Mouse (Mus musculus) c-Kit-positive CD71-positive TER-119-negative erythroid progenitor cells, embryonic 14.5 days (primary cell): ENCODE results near the gene Myh7b.

Experiments used
- DNase-seq: peaks from one replicate; pipeline ENCODE4 v3.0.0-alpha.2; 2013; ENCODE audit warnings: low read depth

Gene Myh7b

DNA sequence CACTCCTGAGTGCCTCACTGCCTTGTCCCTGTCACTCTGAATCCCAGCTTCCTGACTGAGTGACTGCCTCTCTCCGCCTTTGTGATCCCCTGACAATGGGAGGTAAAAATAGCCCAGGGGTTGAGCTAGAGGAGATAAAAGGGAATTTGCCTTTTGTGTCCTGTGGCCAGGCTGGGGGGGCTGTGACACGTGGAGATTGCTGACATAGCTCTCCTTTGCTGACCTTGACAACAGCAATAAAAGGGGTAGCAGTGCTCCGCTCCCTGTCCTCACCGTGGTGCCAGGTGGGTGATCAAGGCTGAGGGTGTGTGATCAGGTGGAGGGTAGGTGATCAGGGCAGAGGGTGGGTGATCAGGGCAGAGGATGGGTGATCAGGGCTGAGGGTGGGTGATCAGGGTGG, at the start of gene Myh7b:
Gene Myh7b (plus strand): TSS at position 235 of the 400 bp plus-strand sequence.
- no peak for DNase-seq

DNA sequence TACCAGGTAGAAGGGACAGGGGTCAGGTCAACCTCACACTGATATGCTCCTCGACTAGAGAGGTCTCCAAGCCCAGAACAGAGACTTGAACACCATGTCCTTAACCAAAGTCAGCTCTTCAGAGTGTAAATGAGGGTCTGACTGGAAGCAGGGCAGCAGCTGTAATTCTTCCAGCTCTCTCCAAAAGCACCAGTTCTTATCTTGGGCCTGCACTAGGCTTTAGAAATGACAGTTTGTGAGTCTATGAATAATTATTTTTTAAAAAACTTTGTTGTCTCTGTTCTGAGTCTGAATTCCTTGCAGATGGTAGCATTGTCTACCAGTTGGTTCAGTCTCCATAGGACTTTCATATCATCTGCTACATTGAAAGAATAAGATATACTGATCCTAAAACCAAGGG, 48.8 kb upstream of the Myh7b start:
- no peak for DNase-seq

DNA sequence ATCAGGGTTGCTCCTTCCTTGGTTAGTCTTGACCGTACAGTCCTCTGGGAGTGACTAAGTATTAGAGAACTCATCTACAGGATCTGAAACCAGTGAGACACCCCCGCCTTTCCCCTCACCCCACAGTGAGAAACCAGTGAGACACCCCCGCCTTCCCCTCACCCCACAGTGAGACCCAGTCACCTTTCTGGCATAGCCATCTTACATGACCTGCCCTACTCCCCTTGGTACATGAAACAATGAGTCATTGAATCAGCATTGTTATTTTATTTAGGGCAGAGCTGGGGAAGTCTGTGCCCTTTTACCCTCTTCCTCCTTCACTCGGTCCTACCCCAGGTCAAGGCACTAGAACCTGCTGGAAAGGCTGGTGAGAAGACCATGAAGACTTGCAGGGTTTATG, 48.1 kb upstream of the Myh7b start:
- DNase-seq, result no peak

DNA sequence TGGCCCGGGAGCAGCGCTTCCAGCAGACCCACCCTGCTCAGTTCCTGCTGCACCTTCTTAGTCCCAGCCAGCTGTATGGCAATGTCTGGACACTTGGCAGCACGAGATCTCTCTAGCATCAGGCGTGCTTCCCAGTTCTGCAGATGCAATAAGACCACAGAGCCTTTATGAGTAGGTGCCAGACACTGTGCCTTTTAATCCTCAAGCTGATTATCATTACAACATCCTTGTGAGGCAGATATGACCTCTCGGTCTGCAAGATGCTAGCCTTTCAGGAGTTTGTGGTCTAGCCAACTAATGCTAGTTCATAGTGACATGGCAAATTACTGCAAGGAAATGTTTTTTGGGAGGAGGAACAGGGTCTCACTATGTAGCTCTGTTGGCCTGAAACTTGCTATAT, 43.3 kb upstream of the Myh7b start:
- DNase-seq, result no peak

GRCm38 (mm10) chr2:155569223-155569807, 41.7 kb upstream of the Myh7b start:
- DNase-seq, result no peak

DNA sequence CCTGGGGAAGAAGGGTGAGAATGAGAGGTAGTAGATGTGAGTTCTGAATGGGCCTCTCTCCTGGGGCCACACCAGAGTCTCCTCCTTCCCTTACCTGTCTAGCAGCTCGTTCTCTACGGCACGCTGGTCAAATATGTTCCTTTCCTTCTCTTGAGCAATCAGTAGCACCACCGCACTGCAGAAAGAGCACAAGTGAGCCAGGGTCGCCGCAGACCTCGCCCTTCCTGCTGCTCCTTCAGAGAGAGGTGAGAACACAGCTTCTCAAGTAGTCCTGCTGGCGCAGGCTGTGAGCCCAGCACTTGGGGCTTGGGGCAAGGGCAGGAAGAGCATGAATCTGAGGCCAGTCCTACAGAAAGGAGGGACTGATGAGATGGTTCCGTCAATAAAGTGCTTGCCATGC, 38.0 kb upstream of the Myh7b start:
- no peak for DNase-seq

DNA sequence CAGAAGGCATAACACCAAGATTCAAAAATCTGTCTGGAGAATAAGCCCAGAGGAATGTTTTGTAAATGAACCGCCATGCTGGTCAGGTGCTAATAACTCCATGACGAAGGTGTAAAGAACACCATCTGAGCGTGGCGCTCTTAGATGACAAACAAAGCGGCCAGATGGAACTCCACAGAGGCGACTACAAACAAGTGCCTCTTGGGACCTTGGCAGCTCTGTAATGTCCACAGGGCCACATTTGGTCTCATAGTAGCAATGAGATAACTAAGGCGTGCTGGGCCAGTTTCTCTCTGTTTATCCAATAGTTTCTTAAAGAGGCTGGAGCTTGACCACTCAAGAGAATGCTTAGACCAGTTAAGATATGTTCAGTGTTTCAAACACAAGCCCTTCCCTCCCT, 37.0 kb upstream of the Myh7b start:
- no peak for DNase-seq

DNA sequence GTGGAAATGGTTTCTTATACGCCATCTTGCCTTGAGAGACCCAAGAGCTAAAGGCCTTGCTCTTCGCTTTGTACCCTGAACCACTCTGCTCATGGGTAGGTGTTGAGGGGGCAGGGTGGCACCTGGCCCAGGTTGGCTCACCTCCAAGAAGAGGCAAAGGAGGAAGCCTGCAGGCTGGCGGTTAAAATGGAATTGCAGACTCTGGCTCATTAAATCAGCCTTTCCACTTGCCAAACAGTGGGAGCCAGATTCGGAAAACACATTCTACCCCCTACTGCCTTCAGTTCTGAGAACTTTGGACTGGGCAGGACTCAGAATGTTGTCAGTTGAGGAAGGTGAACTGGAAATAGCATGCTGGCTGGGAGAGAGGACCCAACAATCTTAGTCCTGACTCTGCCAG, 36.3 kb upstream of the Myh7b start:
- no peak for DNase-seq

- no peak for DNase-seq
Measured at GRCm38 (mm10) chr2:155576656-155577055, 34.4 kb upstream of the Myh7b start.

GRCm38 (mm10) chr2:155580331-155580730, 30.7 kb upstream of the Myh7b start:
- DNase-seq, result no peak

DNA sequence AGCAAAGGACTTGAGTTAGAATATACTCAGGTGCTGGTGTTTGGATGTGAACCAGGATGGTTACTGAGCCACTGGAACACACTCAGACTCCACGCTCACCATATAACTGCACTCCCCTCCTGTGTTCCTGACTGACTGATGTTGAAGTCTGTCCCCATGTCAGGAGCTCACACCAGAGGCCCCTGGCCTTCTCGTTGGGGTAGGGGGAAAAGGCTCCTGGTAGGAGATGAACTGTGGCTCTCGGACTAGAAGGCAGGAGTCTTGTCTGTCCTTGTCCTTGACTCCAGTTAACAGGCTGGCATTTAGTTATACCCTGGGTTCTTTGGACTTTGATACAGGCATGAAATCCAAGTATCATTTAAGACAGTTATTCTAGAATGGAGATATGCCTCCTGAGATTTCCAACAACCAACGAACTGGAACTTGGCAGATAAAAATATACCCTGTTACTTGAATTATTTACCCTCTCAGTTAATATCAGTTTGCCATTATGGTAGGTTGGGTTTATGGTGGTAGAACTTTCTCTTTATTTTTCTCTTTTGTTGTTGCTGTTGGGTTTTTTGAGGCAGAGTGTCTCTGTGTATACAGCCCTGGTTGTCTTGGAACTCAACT, 28.5 kb upstream of the Myh7b start:
- DNase-seq, result no peak

DNA sequence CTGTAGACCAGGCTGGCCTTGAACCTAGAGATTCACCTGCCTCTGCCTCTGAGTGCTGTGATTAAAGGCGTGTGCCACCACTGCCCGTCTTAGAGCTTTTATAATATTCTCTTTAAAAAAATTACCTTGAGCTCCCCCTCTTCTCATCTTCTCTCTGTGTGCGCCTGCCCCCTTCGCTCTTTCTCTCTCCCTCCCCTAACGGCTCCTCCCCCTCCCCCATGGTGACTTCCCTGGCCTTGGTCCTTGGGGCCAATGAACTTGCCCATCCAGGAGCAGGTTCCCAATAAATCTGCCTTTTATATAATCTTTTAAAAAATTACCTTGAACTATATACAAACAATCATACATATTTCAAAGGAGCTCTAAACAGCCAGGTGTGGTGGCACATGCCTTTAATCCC, 28.0 kb upstream of the Myh7b start:
- no peak for DNase-seq

DNA sequence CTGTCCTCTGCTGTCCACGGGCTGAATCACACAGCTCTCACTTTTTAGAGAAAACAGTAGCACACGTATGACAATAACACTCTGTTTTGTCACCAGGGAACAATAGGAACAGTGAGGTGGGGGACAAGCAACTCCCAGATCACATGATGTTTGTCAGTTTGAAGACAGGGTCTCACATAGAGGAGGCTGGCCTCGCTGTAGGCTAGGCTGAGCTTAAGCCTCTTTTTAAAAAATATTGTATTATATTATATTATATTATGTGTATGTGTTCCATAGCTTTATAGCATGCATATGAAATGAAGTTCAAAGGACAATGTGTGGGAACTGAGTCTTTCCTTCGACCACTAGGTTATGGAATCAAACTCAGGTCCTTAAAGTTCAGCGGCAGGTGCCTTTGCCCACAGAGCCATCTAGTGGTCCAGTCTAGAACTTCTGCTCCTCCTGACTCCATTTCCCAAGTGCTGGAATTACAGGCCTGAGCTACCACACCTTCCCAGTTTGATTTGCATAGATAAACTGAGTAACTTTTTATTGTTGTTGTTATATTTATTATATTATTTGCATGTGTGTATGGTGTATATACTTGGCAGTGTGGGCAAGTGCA, 27.0 kb upstream of the Myh7b start:
- no peak for DNase-seq

- no peak for DNase-seq
Measured at GRCm38 (mm10) chr2:155585082-155585481, 25.9 kb upstream of the Myh7b start.

GRCm38 (mm10) chr2:155585486-155585885, 25.5 kb upstream of the Myh7b start:
- DNase-seq, result no peak

DNA sequence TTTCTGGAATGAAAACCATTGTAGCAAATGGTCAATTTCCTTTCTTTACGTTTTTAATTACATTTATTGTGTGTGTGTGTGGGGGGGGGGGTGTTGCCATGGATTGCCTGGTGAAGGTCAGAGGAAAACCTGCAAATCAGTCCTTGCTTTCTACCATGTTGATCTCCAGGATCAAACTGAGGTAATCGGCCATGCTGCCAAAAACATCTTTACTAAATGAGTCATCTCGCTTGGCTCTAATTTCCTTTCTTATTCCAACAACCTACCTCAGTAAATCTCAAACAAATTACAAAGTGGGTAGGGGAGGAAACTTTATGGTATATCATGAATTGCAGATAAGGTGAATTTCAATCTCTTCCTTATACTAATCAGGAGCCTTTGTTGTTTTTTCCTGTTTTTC, 22.9 kb upstream of the Myh7b start:
- DNase-seq, result no peak

- DNase-seq, result no peak
Measured at GRCm38 (mm10) chr2:155589521-155589920, 21.5 kb upstream of the Myh7b start.

- no peak for DNase-seq
Measured at GRCm38 (mm10) chr2:155590876-155591275, 20.1 kb upstream of the Myh7b start.

DNA sequence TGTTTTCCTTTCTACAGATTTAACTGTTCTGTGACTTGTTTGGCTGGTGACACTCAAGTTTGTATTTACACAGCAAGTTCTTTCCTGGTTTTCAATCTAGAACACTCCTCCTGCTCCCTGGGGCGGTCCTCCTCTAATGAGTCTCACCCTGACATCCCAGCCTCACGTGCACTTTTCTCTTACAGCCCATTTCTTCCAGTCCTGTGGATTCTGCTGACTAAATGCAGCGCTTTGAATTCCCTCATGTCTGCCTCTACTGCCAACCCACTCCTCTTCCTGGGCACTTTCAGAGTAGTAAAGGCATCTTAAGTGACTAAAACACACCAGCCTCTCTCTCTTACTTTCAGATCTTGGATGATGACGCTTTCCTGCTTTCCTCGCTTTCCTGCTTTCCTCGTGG, 19.3 kb upstream of the Myh7b start:
- no peak for DNase-seq

GRCm38 (mm10) chr2:155592137-155592853, 18.7 kb upstream of the Myh7b start, which contains the start of gene Gss:
Gene Gss, minus strand, starts transcription at chr2:155592810.
- peak; percentile 89 for DNase-seq

DNA sequence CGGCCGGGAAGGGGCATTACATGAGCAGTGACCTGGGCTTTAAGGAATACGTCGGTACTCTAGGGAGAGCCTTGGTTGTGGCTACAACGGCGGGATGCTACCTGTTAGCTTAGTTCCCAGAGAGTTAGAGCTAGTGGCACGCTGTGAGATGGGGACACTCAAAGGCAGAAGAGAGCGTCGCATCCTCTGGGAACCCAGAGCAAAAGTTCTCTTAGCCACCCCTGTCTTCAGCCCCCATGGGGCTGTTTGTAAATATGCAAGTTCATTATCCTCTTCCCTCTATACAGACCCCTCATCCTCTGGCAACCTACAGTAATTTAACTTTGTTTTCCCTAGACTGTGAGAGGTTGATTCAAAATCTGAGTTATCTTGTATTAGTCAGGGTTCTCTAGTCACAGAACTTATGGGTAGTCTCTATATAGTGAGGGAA, 18.1 kb upstream of the Myh7b start:
- no peak for DNase-seq

DNA sequence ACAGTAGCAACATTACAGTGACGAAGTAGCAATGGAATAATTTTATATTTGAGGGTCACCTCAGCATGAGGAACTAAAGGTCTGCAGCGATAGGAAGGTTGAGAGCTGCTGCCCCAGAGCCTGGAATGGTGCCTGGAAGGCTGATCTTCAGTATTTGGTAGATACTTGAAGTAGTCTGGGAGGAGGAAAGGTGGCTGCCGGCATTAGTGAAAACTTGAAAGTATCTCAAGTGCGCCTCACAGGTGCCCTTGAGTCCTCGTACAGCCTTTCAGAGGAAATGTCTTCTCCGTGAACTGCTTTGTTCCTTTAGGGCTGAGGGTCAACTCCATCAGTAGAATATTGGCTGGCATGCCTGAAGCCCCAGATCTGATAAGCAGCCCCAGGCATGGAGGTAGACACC, 15.5 kb upstream of the Myh7b start:
- no peak for DNase-seq

GRCm38 (mm10) chr2:155603707-155604106, 7.3 kb upstream of the Myh7b start:
- DNase-seq, result no peak
